Mouse (Mus musculus) neural tube, embryonic 15.5 days (tissue): ENCODE results near the gene Nrxn2. TPM values are rescaled to one million over a fixed set of nuclear protein-coding genes. Genes with fewer than 3 reads are reported as not detected.
A peak's percentile ranks its signal among the peaks of the same experiment; 100 is the strongest.

Experiments used
- ATAC-seq: fragments of 200-750 bp; cut with Nextera tagmentation; 2 replicates; pipeline ENCODE4 v1.8.0; 2017; ENCODE audit warnings: mild to moderate bottlenecking, moderate TSS enrichment, moderate library complexity; ENCODE audit not compliant: low FRiP score
- H3K27ac ChIP-seq: fragments of 300-500 bp; sonication (generic); replicated peaks from 2 replicates; pipeline ENCODE4 v1.5.1; 2015; ENCODE audit warnings: mild to moderate bottlenecking, inconsistent platforms
- H3K27me3 ChIP-seq: fragments of 300-500 bp; sonication (generic); replicated peaks from 2 replicates; pipeline ENCODE4 v1.6.1; 2015; ENCODE audit warnings: inconsistent platforms
- H3K36me3 ChIP-seq: fragments of 300-500 bp; sonication (generic); 2 replicates; pipeline ENCODE4 v1.6.1; 2015; ENCODE audit warnings: inconsistent platforms
- H3K4me1 ChIP-seq: fragments of 300-500 bp; sonication (generic); 2 replicates; pipeline ENCODE4 v1.6.1; 2015; ENCODE audit warnings: inconsistent platforms
- H3K4me2 ChIP-seq: fragments of 300-500 bp; sonication (generic); 2 replicates; pipeline ENCODE4 v1.6.1; 2015; ENCODE audit warnings: inconsistent platforms, mild to moderate bottlenecking, moderate library complexity
- H3K4me3 ChIP-seq: fragments of 300-500 bp; sonication (generic); replicated peaks from 2 replicates; pipeline ENCODE4 v1.5.1; 2015; ENCODE audit warnings: mild to moderate bottlenecking, inconsistent platforms
- H3K9ac ChIP-seq: fragments of 300-500 bp; sonication (generic); replicated peaks from 2 replicates; pipeline ENCODE4 v1.6.1; 2015; ENCODE audit warnings: mild to moderate bottlenecking, inconsistent platforms
- H3K9me3 ChIP-seq: fragments of 300-500 bp; sonication (generic); replicated peaks from 2 replicates; pipeline ENCODE4 v1.6.1; 2016; ENCODE audit warnings: inconsistent platforms
- WGBS: fragments of 180-500 bp; shearing (Covaris S2); methylation state at CpG from one replicate; pipeline ENCODE4 v1.1.7; 2015; ENCODE audit warnings: mixed read lengths; 5-methylcytosine and 5-hydroxymethylcytosine counted together
- polyA plus RNA-seq: library from polyadenylated mRNA; unstranded; fragments of >200 nt; fragmentation: Nextera tagmentation; extraction: Ambion mirVana; gene quantifications from 2 replicates; pipeline ENCODE4 v1.2.1, GENCODE M21; 2015

Nrxn2 gene
- polyA plus RNA-seq, 1 experiment from 2014 or later, result 45.7 TPM

DNA sequence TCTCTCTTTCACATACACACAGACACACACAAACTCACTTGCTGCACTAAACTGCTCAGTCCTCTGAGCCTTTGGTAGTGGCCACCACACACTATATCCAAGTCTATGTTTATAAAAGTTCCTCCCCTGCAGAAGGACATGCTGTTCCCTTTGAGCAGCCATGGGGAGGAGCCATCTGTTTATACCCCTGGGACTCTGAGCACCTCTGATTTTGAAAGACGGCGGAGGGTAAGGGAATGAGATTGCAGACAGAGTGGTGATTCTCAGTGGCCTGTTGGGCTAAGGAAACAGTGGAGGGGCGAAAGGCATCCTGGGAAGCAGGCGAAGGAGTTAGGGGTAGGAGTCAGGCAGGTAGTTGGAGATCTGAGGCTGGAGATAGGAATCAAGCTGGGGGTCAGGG lies 121.1 kb downstream of the Nrxn2 start:
- Histone ChIP-seq H3K4me2 (no peak overlapping the region), H3K4me3 (no peak overlapping the region), H3K27me3 (no peaks in the 10 kb centered on the region), H3K4me1 (no peaks in the 10 kb centered on the region), H3K9me3 (no peaks in the 10 kb centered on the region), H3K36me3 (no peaks in the 10 kb centered on the region), H3K9ac (no peak overlapping the region), H3K27ac (no peak overlapping the region)
- 71% methylated on average over 4 of the region's 4 CpGs for WGBS
- ATAC-seq, result no peak

DNA sequence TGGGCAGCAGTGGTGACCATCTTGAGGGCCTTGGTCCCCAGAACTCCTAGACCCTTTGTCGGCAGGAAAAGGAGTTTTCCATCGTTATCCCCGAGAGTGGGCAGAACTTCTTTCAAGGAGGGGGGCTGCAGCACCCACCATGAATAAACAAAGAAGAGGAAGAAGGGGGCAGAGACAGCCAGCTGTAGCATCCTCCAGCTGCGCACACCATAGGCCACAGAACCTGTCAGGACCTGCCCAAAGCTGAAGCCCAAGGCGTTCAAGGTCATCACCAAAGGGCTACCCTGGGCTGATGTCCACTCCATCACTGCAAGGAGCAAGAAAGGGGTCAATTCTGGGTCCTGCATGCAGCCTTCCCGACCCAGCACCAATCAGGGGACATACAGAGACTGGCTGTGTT lies 121.7 kb downstream of the Nrxn2 start:
- Histone ChIP-seq H3K4me2 (no peak overlapping the region), H3K27ac (no peak overlapping the region), H3K4me3 (no peak overlapping the region), H3K4me1 (no peaks in the 10 kb centered on the region), H3K9me3 (no peaks in the 10 kb centered on the region), H3K36me3 (no peaks in the 10 kb centered on the region), H3K9ac (no peak overlapping the region), H3K27me3 (no peaks in the 10 kb centered on the region)
- 80% methylated on average over 6 of the region's 6 CpGs for WGBS
- no peak for ATAC-seq

DNA sequence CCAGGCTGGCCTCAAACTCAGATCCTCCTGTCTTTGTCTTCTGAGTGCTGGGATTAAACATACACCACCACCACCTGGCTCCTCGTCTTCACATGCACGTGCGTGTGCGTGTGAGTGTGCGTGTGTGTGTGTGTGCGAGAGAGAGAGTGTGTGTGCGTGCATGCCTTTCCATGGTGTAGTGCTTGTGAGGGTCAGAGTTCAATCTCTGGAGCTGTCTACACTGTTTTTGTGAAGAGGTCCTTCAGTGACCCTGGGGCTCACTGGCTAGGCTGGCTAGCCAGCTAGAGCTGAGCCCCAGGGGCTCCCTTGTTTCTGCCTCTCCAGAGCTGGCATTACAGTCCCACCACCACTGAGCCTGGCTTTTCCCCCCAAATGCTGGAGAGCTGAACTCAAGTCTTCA lies 123.0 kb downstream of the Nrxn2 start:
- 90% methylated on average over 7 of the region's 7 CpGs for WGBS
- no peaks in the 10 kb centered on the region for H3K27me3 ChIP-seq
- no peaks in the 10 kb centered on the region for H3K36me3 ChIP-seq
- H3K4me3 ChIP-seq, result no peak overlapping the region
- H3K9me3 ChIP-seq, result no peaks in the 10 kb centered on the region
- H3K9ac ChIP-seq, result no peak overlapping the region
- ATAC-seq, result no peak
- no peaks in the 10 kb centered on the region for H3K4me1 ChIP-seq
- no peak overlapping the region for H3K4me2 ChIP-seq
- H3K27ac ChIP-seq, result no peak overlapping the region

DNA sequence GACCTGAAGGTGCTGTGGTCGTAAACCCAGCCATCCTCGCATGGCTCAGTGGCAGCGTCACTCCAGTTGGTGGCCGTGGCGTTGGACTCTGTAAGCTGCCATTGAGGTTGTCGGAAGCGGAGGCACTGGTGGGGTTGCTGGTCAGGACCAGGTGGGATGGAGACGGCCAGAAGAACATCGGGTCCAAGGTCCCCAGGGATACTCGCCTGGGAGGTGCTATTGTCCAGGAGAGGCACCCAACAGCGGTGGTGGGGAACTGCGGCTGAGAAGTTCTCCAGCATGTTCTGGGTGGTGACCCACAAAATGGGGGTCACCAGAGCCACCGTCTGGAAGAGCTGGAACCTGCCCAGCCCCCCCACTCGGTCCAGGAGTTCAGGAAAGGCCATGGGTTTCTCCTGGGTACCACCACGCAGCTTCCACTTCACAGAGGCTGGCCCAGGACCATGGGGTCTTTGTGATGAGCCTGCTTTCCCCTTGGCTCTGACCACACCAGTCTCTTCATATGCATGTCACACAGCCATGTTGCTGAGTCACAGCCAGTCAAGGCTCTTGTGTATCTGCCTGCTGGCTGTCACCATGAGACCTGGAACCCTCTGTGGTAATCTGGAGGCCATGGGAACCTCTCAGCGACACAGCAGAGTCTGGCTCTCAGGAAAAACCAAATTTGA lies 124.0 kb downstream of the Nrxn2 start, which contains the start of gene Slc22a12:
TSS of gene Slc22a12 (minus strand) at position 666 of the 668 bp plus-strand sequence.
- no peaks in the 10 kb centered on the region for H3K9me3 ChIP-seq
- no peak within 1 kb of the TSS for H3K27ac ChIP-seq
- no peaks in the 10 kb centered on the region for H3K27me3 ChIP-seq
- 89% methylated on average over 16 of the region's 16 CpGs for WGBS
- no peak within 1 kb of the TSS for H3K4me2 ChIP-seq
- H3K4me3 ChIP-seq, result no peak within 1 kb of the TSS
- H3K4me1 ChIP-seq, result no peaks in the 10 kb centered on the region
- no peak for ATAC-seq
- H3K9ac ChIP-seq, result no peak within 1 kb of the TSS
- no peaks in the 10 kb centered on the region for H3K36me3 ChIP-seq

DNA sequence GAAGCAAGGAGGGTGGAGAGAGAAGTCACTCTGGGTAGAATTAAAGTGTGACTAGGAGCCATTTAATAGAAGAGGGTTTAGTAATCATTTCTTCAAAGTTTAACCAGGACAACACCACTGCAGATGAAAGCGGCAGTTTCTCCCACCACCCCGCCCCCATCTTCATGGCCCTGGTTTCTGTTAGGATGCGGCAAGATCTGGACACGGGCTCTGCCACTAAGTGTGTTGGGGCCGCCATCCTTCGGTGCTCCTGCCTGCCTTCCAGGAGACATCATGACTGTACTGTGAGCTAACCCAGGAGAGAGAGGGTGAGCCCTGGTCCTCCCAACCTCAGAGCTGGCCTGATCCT lies 124.5 kb downstream of the Nrxn2 start:
- Histone ChIP-seq H3K4me2 (no peak overlapping the region), H3K36me3 (no peaks in the 10 kb centered on the region), H3K27me3 (no peaks in the 10 kb centered on the region), H3K4me1 (no peaks in the 10 kb centered on the region), H3K9me3 (no peaks in the 10 kb centered on the region), H3K27ac (no peak overlapping the region), H3K9ac (no peak overlapping the region), H3K4me3 (no peak overlapping the region)
- WGBS, result 97% methylated on average over 6 of the region's 6 CpGs
- ATAC-seq, result no peak

DNA sequence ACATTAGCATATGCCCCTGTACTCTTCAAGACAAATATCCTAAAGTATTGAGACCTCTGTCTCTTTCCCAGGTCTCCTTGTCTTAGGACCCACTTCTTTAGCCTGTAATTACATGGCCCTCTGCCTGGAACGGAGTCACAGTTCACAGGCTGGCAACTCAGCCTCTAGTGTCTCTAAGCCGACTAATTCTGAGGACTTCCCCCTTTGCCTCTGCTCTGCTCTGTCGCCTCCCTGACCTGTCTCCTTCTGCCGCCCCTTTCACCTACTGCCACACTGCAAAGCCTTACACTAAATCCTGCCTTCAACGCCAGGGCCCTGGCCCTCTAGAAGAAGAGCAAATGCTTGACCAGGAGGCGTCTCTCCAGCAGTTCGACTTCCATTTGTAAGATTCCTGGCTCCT lies 125.0 kb downstream of the Nrxn2 start:
- WGBS, result 64% methylated on average over 7 of the region's 7 CpGs
- no peaks in the 10 kb centered on the region for H3K9me3 ChIP-seq
- ATAC-seq, result no peak
- H3K27ac ChIP-seq, result no peak overlapping the region
- H3K27me3 ChIP-seq, result no peaks in the 10 kb centered on the region
- 0 out of 2 replicates have a peak, but pooled peaks cover 2% of the 10 kb centered on the region for H3K4me1 ChIP-seq
- no peaks in the 10 kb centered on the region for H3K36me3 ChIP-seq
- no peak overlapping the region for H3K4me3 ChIP-seq
- no peak overlapping the region for H3K9ac ChIP-seq
- no peak overlapping the region for H3K4me2 ChIP-seq

DNA sequence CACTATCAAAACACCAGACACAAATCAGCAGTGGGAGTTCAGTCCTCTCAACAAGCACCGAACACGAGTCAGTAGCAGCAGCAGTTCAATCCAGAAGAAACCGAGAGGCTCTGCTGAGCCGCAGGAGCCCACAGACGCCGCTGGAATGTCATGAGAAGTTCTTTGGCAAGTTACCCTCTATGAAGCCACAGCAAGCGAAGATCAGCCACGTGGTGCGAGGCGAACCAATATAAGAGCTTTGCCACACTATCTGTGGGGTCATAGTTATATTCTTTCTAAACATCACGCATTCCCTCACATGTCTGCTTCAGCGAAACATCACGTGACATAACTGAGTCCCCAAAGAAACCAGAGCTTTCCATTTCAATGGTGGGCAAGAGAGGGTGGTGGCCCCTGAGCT lies 126.2 kb downstream of the Nrxn2 start:
- H3K4me3 ChIP-seq, result no peak overlapping the region
- H3K27me3 ChIP-seq, result no peaks in the 10 kb centered on the region
- WGBS, result 90% methylated on average over 13 of the region's 13 CpGs
- ATAC-seq, result no peak
- no peaks in the 10 kb centered on the region for H3K36me3 ChIP-seq
- H3K4me1 ChIP-seq, result 0 out of 2 replicates have a peak, but pooled peaks cover 11% of the 10 kb centered on the region
- H3K4me2 ChIP-seq, result no peak overlapping the region
- no peak overlapping the region for H3K9ac ChIP-seq
- H3K9me3 ChIP-seq, result no peaks in the 10 kb centered on the region
- H3K27ac ChIP-seq, result no peak overlapping the region

DNA sequence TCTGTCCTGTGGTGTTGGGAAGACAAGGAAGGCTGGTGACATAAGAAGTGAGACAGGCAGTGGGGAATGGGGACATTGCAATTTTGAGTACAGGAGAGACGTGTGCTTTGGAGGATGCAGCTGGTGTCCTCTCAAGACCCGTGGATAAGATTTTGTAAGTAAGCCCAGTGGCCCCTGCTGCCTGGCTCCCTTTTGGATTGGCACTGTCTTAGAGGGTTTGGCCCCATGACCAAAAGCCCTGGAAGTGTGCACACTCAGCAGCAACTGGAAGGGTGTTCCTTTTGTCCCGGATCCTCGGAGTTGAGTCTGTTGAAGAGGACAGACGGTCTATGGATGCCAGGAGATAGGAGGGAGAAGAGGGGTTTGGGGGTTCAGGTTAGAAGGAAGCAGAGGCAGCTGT lies 127.0 kb downstream of the Nrxn2 start:
- Histone ChIP-seq H3K9me3 (no peaks in the 10 kb centered on the region), H3K9ac (no peak overlapping the region), H3K4me3 (no peak overlapping the region), H3K4me2 (no peak overlapping the region), H3K27ac (no peak overlapping the region), H3K27me3 (no peaks in the 10 kb centered on the region), H3K4me1 (0 out of 2 replicates have a peak, but pooled peaks cover 12% of the 10 kb centered on the region), H3K36me3 (no peaks in the 10 kb centered on the region)
- WGBS, result 94% methylated on average over 5 of the region's 5 CpGs
- no peak for ATAC-seq

DNA sequence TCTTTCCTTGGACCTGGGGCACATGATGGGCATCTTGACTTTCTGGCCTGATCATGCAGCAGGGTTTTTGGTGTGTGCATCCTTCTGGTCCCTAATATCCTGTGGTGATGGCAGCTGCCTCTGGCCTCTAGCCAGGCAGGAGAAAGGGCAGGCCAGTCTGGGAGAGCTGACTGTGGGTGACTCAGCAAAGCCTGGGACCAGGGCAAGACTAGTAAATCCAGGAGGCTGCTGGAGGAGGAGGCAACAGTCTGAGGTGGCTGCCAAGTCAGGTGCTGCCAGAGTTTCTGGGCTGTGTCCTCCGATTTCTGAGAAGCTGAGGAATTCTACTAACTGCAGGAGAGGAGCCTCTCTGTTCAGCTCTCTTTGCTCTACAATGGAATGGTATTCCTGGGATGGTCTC lies 127.6 kb downstream of the Nrxn2 start:
- Histone ChIP-seq H3K27ac (no peak overlapping the region), H3K36me3 (no peaks in the 10 kb centered on the region), H3K9ac (no peak overlapping the region), H3K27me3 (no peaks in the 10 kb centered on the region), H3K4me3 (no peak overlapping the region), H3K9me3 (no peaks in the 10 kb centered on the region), H3K4me2 (no peak overlapping the region), H3K4me1 (0 out of 2 replicates have a peak, but pooled peaks cover 12% of the 10 kb centered on the region)
- 81% methylated on average over 1 of the region's 1 CpGs for WGBS
- no peak for ATAC-seq

DNA sequence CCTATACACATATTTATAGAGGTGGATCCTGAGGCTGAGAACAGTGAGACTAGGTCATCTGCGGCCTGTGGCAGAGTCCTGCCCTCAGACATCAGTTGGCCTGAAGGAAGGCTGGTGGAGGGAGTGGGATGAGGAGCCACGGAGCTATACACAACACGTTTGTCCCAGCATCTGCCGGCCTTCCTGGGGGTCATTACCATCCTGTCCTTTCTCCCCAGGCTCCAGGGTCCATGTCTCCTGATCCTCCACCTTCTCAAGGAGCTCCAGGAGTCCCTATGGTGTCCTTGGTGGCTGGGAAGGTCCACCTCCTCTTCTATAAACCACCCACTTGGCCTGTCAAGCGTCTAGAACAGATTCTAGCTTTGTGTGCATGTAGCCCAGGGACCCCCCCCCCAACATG lies 129.3 kb downstream of the Nrxn2 start:
- Histone ChIP-seq H3K4me3 (no peak overlapping the region), H3K9ac (no peak overlapping the region), H3K4me2 (no peak overlapping the region), H3K27ac (no peak overlapping the region), H3K4me1 (0 out of 2 replicates have a peak, but pooled peaks cover 12% of the 10 kb centered on the region), H3K36me3 (no peaks in the 10 kb centered on the region), H3K27me3 (no peaks in the 10 kb centered on the region), H3K9me3 (no peaks in the 10 kb centered on the region)
- WGBS, result 89% methylated on average over 5 of the region's 5 CpGs
- ATAC-seq, result no peak

DNA sequence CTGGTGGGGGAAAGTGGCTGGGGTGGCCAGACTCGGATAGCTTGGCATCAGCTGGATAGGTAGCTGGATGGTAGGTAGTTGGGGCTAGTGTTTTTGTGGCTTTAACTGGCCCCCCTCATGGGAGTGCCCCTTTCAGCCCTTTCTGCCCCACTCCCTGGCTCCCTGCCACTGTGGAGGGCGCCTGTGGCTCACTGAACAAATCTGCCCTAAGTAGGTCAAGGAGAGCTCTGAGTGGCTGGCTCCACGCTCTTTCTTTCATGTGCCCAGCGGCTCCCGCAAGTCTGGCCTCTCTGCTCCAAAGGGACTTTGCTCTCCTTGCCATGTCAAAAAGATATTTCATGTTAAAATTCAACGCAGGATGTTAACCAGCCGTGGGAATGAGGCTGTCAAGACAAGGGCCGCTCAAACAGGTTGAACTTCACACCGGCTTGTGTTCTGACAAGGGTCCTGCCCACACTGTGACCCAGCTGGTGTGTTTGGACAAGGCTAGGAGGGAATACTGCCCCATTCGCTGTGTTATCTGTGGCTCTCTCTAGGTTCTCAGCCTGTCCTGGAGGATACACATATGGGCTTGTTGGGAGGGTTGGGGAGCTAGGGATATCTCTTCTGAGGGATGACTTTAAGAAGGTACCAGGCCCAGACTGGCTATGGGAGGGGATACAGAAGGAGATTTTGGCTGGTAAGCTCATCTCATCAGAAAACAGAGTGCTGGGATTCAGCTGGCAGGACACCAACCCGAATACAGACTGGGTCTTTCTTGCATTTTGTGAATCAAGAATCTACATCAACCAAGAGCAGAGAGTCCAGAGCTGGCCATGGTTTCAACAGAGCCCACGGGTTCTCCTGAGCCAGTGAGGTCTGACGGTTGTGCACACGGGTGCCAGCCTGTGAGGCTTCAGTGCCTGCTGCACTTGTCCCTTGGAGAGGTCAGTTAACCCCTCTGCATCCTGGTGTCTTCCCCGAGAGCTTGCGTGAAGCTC lies 130.2 kb downstream of the Nrxn2 start:
- no peaks in the 10 kb centered on the region for H3K27me3 ChIP-seq
- ATAC-seq, result no peak
- no peak overlapping the region for H3K9ac ChIP-seq
- WGBS, result 77% methylated on average over 16 of the region's 16 CpGs
- H3K4me2 ChIP-seq, result no peak overlapping the region
- H3K27ac ChIP-seq, result peak overlapping the region; percentile 18; the same call in 1 of the 2 replicates
- H3K9me3 ChIP-seq, result no peaks in the 10 kb centered on the region
- 0 out of 2 replicates have a peak, but pooled peaks cover 12% of the 10 kb centered on the region for H3K4me1 ChIP-seq
- H3K4me3 ChIP-seq, result no peak overlapping the region
- H3K36me3 ChIP-seq, result no peaks in the 10 kb centered on the region

DNA sequence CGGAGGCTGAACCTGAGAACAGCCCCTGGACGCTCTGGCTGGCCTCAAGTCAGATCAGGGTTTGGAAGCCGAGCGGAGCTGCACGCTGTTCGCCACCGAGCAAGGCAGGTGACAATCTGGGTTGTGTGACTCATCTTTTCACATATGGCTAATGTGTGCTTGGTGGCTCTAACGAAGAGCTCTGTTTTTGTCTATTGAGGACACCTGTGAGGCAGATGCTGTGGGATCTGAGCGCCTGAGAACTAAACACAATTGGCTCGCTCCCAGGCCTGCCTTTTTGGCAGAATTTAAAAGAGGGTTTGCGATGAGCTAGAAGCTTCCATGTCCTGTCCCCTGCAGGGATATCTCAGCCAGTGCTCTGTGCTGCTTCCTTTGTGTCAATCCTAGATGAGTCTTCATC lies 131.0 kb downstream of the Nrxn2 start:
- no peak for ATAC-seq
- 63% methylated on average over 11 of the region's 11 CpGs for WGBS
- no peak overlapping the region for H3K9ac ChIP-seq
- H3K27ac ChIP-seq, result 0 out of 2 replicates have a peak overlapping the region, but pooled peaks have one; percentile 8
- H3K36me3 ChIP-seq, result no peaks in the 10 kb centered on the region
- no peaks in the 10 kb centered on the region for H3K27me3 ChIP-seq
- H3K4me1 ChIP-seq, result 0 out of 2 replicates have a peak, but pooled peaks cover 12% of the 10 kb centered on the region
- H3K4me2 ChIP-seq, result no peak overlapping the region
- H3K9me3 ChIP-seq, result no peaks in the 10 kb centered on the region
- H3K4me3 ChIP-seq, result no peak overlapping the region
